Mouse (Mus musculus) frontal cortex, postnatal 10 days (tissue): ENCODE measurements around the gene Zfp330.

Experiments
- DNase-seq, 2 experiments: peaks; one replicate each; pipeline ENCODE4 v3.0.0; 2022; ENCODE audit warnings: low spot score in 2 of 2, mixed read lengths in 1 of 2

Zfp330 gene

DNA sequence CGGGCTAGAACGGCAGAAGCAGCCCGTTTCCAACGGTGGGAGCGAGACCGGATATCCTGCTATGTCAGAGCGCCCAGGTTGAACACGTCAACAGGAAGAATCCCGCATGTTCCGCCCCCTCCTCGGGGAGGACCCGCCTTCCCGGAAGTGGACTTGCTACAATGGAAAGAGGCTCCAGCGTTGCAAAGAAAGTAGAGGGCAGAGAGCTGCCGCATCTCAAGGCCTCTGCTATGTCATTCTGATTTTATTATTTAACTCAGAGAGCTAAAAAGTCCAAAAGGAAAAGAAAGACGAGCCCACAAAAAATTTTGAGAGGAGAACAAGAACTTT lies at the start of gene Zfp330:
TSS of gene Zfp330 (minus strand) at position 68 of the 330 bp plus-strand sequence.
- DNase-seq = peak; percentile 88 to 89

DNA sequence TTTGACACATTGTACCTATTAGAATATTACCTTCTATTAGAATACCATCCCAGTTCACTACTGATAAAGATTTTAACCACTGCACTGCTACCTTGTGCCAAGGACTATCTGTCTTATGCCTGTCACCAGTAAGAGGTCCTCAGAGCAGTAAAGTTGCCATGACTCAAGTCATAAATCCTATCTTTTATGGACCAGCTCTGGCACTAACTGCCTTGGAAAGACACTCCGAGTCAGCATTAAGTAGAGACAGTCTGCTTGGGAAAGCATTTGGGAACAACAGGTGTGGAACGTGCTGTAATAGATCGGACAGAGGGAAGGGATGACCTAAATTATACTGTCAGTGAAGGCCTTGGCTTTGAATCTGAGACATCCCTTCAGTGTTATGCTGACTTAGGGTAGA lies 4.0 kb upstream of the Zfp330 start:
- no peak for DNase-seq

DNA sequence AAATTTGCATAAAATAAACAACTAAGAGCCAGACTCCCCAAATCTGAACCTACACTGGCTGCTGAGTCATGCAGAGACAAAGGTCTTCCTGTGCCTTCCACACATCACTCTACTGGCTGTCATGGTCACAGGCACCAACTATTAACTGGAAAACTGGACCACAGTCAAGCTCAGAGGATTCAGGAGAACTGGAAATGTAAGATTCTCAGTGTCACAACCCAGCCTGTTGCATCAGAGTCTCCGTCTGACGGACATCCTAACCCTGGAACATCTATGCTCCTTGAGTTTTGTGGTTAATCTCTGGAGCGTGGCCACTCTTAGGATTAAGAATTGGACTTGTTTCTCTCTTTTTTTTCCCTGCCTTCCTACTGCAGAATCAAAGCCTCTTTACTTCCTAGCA lies 3.4 kb upstream of the Zfp330 start:
- DNase-seq = no peak

DNA sequence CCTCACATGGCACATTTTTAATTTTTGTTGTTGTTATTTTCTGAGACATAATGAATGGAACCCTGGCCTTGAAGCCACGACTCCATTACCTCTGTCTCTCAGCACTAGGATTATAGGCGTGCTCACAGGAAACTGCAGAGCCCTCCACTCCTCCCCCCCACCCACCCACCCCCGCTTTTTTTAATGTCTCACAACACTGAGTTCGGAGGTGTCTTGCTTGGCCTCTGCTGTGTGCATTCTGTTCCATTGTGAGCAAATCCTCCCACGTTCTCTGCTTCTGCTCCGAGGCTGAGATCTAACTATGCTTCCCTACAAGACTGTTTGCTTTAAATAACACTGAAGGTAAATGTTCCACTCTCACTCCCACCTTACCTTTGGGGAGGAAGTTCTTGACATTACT lies 522 bp upstream of the Zfp330 start:
- DNase-seq = no peak

DNA sequence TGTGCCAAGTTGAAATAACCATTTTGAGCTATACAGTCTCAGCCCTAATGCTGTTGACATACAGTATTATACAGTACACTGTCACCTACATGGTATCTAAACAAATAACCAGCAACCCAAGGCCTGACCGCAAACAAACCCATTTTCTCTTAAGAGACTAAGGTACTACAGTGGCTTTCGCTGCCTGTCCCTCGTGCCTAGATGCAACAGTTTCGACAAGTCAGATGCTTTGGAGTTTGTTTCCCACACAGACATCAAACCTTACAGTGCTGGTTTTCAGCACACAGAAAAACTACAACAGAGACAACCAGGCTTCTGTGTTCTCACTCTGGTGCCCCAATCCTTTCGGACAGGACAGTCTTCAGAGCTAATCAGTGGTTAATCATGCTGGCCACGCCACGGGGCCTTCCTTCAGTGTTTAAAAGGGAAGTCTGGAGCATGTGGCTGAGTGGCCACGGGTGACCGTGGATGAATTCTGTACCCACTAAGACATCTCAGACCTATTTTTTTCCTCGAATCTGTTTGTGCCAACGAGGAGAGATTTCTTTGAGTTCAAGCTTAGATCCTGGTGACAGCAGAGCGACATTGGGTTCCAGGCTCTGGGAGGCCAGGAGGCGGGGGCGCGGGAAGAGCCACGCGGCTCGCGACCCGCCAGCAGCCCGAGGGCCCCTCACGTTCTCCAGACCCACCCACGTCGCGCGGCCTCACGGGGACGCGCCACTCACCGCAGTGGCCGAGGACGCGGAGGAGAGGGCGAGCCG lies 448 bp downstream of the Zfp330 start:
- DNase-seq = no peak

DNA sequence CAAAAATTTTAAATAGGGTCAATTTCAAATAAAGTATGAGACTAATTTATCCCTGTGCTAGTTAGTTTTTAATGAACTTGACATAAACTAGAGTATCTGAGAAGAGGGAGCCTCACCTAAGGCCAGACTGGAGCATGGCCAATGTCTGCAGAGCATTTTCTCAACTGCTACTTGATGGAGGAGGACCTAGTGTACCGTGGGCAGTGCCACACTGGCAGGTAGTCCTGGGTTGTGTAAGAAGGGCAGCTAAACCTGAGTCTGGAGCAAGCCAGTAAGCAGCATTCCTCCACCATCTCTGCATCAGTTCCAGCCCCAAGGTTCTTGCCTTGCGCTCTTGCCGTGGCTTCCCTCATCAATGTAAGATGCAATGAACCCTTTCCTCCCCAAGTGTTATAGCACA lies 3.1 kb downstream of the Zfp330 start:
- DNase-seq = no peak

DNA sequence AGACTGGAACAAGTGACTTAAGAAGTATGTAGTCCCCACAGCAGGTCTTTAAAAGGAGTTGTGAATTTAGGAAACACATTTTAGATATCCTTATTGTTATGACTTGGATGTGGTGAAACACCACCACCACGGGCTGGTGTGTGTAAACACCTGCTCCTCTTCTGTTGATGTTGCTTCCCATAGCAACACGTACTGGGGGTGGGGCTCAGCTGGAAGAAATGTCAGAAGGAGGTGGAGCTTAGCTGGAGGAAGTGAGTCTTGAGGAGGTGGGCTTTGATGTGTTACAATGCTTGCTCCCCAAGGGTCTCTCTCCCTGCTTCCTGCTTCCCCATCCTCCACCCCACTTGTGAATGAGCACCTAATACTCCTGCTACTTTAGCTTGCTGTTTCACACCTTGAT lies 14.9 kb downstream of the Zfp330 start:
- DNase-seq = no peak

DNA sequence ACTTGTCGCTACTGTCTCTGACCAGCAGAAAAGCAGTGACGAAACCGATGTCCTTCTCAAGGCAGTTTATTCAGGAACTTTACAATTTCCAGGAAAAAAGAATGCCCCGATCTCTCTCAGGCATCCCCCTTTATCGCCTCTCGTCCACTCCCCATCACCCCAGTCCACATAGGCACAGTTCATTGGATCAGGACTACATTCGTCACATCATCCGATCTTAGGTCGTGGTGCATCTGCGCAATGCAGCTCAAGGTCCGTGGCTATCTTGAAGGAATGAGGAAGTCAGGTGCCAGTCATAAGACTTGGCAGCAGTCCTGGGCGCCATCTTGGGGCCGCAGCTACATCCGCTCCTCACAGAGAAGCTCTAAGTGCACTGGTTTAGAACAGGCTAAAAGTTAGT lies 19.0 kb downstream of the Zfp330 start:
- no peak for DNase-seq

DNA sequence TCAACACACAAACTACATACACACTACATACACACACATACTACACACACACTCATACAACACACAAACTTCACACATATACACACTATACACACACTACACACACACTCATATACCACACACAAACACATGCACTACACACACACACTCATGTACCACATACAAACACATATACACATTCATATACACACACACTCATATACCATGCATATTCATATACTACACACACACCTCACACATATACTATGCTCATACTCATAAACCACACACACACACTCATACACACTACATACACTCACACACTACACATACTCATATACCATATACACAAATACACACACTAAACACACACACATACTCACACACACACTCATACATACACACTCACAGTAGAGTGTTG lies 27.3 kb downstream of the Zfp330 start:
- DNase-seq = no peak

DNA sequence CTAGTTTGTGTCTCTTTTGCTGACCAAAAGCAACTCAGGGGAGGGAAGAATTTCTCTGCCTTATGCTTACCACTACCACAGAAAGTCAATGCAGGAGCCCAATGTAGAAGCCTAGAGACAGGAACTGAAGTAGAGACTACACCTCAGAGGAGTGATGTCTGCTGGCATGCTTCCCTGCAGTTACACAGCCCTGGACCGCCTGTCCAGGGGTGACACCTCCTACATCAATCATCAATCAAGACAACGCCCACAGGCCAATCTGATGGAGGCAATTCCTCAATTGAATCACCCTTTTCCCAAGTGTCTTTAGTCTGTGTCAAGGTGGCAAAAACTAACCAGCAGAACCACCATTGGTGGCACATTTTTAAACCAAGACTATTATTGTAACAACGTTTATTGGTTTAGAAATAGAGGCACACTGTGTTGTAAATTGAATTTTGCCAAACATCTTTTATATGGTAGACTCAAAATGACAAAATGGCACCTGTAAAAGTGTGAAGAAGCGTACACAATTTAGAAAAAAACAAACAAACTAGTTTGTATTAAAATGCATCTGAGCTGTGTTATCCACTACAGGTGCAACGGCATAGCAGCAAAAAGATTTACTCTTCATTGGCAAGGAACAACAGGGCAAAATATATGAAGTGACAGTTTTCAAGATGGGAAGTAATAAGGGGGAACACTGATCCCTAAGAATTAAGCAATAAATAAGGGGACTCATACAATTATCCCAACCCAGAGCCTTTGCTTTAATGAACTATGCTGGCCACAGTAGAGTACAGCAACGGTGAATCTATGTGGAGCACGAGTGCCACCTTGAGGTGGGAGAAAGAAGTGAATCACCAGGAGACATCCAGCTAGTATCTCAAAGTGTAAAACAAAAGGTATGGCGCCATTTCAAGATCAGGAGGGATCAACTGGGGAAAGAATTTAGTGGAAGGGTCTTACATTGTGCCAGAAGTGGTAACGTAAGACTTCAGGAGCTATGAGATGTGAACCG lies 29.8 kb downstream of the Zfp330 start:
- peak; percentile 27 to 72 for DNase-seq
